Mouse (Mus musculus): ENCODE measurements at regions not wholly inside any gene's neighbourhood (a gene's known extent, or its start where the extent isn't known, plus 50 kb on each side); places are given as distances from the start of the nearest gene placed in this dataset.

- H3K9me3 ChIP-seq, result no peaks in the 10 kb centered on the region
- ATAC-seq (ENCODE audit: insufficient number of reproducible peaks, insufficient read depth, low FRiP score, low TSS enrichment, low read depth), result no peak
- H3K4me1 ChIP-seq (replicated peaks), result no peaks in the 10 kb centered on the region
- no peak overlapping the region for H3K4me3 ChIP-seq (replicated peaks)
- no peaks in the 10 kb centered on the region for H3K27me3 ChIP-seq
- H3K36me3 ChIP-seq, result no peaks in the 10 kb centered on the region
- WGBS, result 85% methylated on average over 11 of the region's 11 CpGs
- no peak overlapping the region for H3K27ac ChIP-seq
- no peak overlapping the region for H3K9ac ChIP-seq (replicated peaks)
- no peak overlapping the region for H3K4me2 ChIP-seq
Measured at GRCm38 (mm10) chr15:67031866-67032526, 531.3 kb upstream of the Lrrc6 start.

- H3K36me3 ChIP-seq, result no peaks in the 10 kb centered on the region
- no peak overlapping the region for H3K27ac ChIP-seq
- no peaks in the 10 kb centered on the region for H3K27me3 ChIP-seq
- no peak overlapping the region for H3K4me2 ChIP-seq
- WGBS, result 100% methylated on average over 1 of the region's 1 CpGs
- H3K9ac ChIP-seq (replicated peaks), result no peak overlapping the region
- no peak for ATAC-seq (ENCODE audit: insufficient number of reproducible peaks, insufficient read depth, low FRiP score, low TSS enrichment, low read depth)
- H3K9me3 ChIP-seq, result no peaks in the 10 kb centered on the region
- H3K4me3 ChIP-seq (replicated peaks), result no peak overlapping the region
- H3K4me1 ChIP-seq (replicated peaks), result no peaks in the 10 kb centered on the region
Measured at GRCm38 (mm10) chr15:67030975-67031374, 530.3 kb upstream of the Lrrc6 start.

GRCm38 (mm10) chr15:67028161-67028560, 527.5 kb upstream of the Lrrc6 start:
- H3K4me1 ChIP-seq (replicated peaks), result no peaks in the 10 kb centered on the region
- H3K27me3 ChIP-seq, result no peaks in the 10 kb centered on the region
- no peak for ATAC-seq (ENCODE audit: insufficient number of reproducible peaks, insufficient read depth, low FRiP score, low TSS enrichment, low read depth)
- H3K4me2 ChIP-seq, result no peak overlapping the region
- H3K36me3 ChIP-seq, result no peaks in the 10 kb centered on the region
- H3K9ac ChIP-seq (replicated peaks), result no peak overlapping the region
- H3K9me3 ChIP-seq, result no peaks in the 10 kb centered on the region
- 86% methylated on average over 1 of the region's 1 CpGs for WGBS
- H3K4me3 ChIP-seq (replicated peaks), result no peak overlapping the region
- no peak overlapping the region for H3K27ac ChIP-seq

- Histone ChIP-seq H3K4me3 (replicated peaks) (no peak overlapping the region), H3K9me3 (no peaks in the 10 kb centered on the region), H3K27me3 (no peaks in the 10 kb centered on the region), H3K4me2 (no peak overlapping the region), H3K9ac (replicated peaks) (no peak overlapping the region), H3K27ac (no peak overlapping the region), H3K4me1 (replicated peaks) (no peaks in the 10 kb centered on the region), H3K36me3 (no peaks in the 10 kb centered on the region)
- ATAC-seq (ENCODE audit: insufficient number of reproducible peaks, insufficient read depth, low FRiP score, low TSS enrichment, low read depth), result no peak
- WGBS, result 81% methylated on average over 2 of the region's 2 CpGs
Measured at GRCm38 (mm10) chr15:67027751-67028150, 527.0 kb upstream of the Lrrc6 start.

- Histone ChIP-seq H3K27me3 (no peaks in the 10 kb centered on the region), H3K27ac (no peak overlapping the region), H3K4me3 (replicated peaks) (no peak overlapping the region), H3K36me3 (no peaks in the 10 kb centered on the region), H3K9ac (replicated peaks) (no peak overlapping the region), H3K4me1 (replicated peaks) (no peaks in the 10 kb centered on the region), H3K4me2 (no peak overlapping the region), H3K9me3 (no peaks in the 10 kb centered on the region)
- no peak for ATAC-seq (ENCODE audit: insufficient number of reproducible peaks, insufficient read depth, low FRiP score, low TSS enrichment, low read depth)
- WGBS, result 93% methylated on average over 4 of the region's 4 CpGs
Measured at GRCm38 (mm10) chr15:67025746-67026145, 525.0 kb upstream of the Lrrc6 start.

GRCm38 (mm10) chr15:67024386-67024785, 523.7 kb upstream of the Lrrc6 start:
- no peaks in the 10 kb centered on the region for H3K9me3 ChIP-seq
- H3K27me3 ChIP-seq, result no peaks in the 10 kb centered on the region
- no peak for ATAC-seq (ENCODE audit: insufficient number of reproducible peaks, insufficient read depth, low FRiP score, low TSS enrichment, low read depth)
- no peak overlapping the region for H3K27ac ChIP-seq
- H3K4me3 ChIP-seq (replicated peaks), result no peak overlapping the region
- H3K36me3 ChIP-seq, result no peaks in the 10 kb centered on the region
- H3K4me2 ChIP-seq, result no peak overlapping the region
- H3K9ac ChIP-seq (replicated peaks), result no peak overlapping the region
- 74% methylated on average over 2 of the region's 2 CpGs for WGBS
- H3K4me1 ChIP-seq (replicated peaks), result peaks cover 12% of the 10 kb centered on the region

GRCm38 (mm10) chr15:67023081-67023480, 522.4 kb upstream of the Lrrc6 start:
- WGBS, result 96% methylated on average over 1 of the region's 1 CpGs
- Histone ChIP-seq H3K4me1 (replicated peaks) (peaks cover 20% of the 10 kb centered on the region), H3K9ac (replicated peaks) (no peak overlapping the region), H3K9me3 (no peaks in the 10 kb centered on the region), H3K36me3 (no peaks in the 10 kb centered on the region), H3K4me3 (replicated peaks) (no peak overlapping the region), H3K4me2 (no peak overlapping the region), H3K27me3 (no peaks in the 10 kb centered on the region), H3K27ac (no peak overlapping the region)
- no peak for ATAC-seq (ENCODE audit: insufficient number of reproducible peaks, insufficient read depth, low FRiP score, low TSS enrichment, low read depth)

- no peak overlapping the region for H3K27ac ChIP-seq
- 91% methylated on average over 5 of the region's 5 CpGs for WGBS
- no peak overlapping the region for H3K4me3 ChIP-seq (replicated peaks)
- no peak overlapping the region for H3K9ac ChIP-seq (replicated peaks)
- no peak overlapping the region for H3K4me2 ChIP-seq
- H3K9me3 ChIP-seq, result no peaks in the 10 kb centered on the region
- ATAC-seq (ENCODE audit: insufficient number of reproducible peaks, insufficient read depth, low FRiP score, low TSS enrichment, low read depth), result no peak
- no peaks in the 10 kb centered on the region for H3K36me3 ChIP-seq
- peaks cover 20% of the 10 kb centered on the region for H3K4me1 ChIP-seq (replicated peaks)
- H3K27me3 ChIP-seq, result no peaks in the 10 kb centered on the region
Measured at GRCm38 (mm10) chr15:67021391-67021790, 520.7 kb upstream of the Lrrc6 start.

GRCm38 (mm10) chr15:67019891-67020290, 519.2 kb upstream of the Lrrc6 start:
- no peaks in the 10 kb centered on the region for H3K9me3 ChIP-seq
- H3K4me3 ChIP-seq (replicated peaks), result no peak overlapping the region
- H3K4me2 ChIP-seq, result no peak overlapping the region
- peaks cover 20% of the 10 kb centered on the region for H3K4me1 ChIP-seq (replicated peaks)
- WGBS, result 83% methylated on average over 1 of the region's 1 CpGs
- H3K9ac ChIP-seq (replicated peaks), result no peak overlapping the region
- 0 out of 2 replicates have a peak, but pooled peaks have one; percentile 32 for ATAC-seq (ENCODE audit: insufficient number of reproducible peaks, insufficient read depth, low FRiP score, low TSS enrichment, low read depth)
- no peaks in the 10 kb centered on the region for H3K27me3 ChIP-seq
- H3K27ac ChIP-seq, result no peak overlapping the region
- H3K36me3 ChIP-seq, result no peaks in the 10 kb centered on the region

GRCm38 (mm10) chr15:67019194-67019661, 518.5 kb upstream of the Lrrc6 start:
- Histone ChIP-seq H3K36me3 (no peaks in the 10 kb centered on the region), H3K27me3 (no peaks in the 10 kb centered on the region), H3K27ac (peak overlapping the region; percentile 70), H3K9ac (replicated peaks) (no peak overlapping the region), H3K4me1 (replicated peaks) (peaks cover 20% of the 10 kb centered on the region), H3K9me3 (no peaks in the 10 kb centered on the region), H3K4me3 (replicated peaks) (no peak overlapping the region), H3K4me2 (0 out of 2 replicates have a peak overlapping the region, but pooled peaks have one; percentile 19)
- 3% methylated on average over 6 of the region's 6 CpGs for WGBS
- peak; percentile 44; the same call in 1 of the 2 replicates for ATAC-seq (ENCODE audit: insufficient number of reproducible peaks, insufficient read depth, low FRiP score, low TSS enrichment, low read depth)
